Mouse (Mus musculus) brown adipose tissue, adult 24 weeks (tissue): Measurements from ENCODE around the gene Btbd35f12. TPM values are rescaled to one million over a fixed set of nuclear protein-coding genes. Genes with fewer than 3 reads are reported as not detected.
"Not testable (repeated sequence)": the region's sequence is repeated elsewhere in the genome, so short reads cannot be mapped to it uniquely, and the experiment has no call there.

Experiments used
- H3K27ac ChIP-seq: fragments of 200-500 bp; replicated peaks from 2 replicates; pipeline ENCODE4 v1.5.1; 2012; ENCODE audit warnings: low read depth, mild to moderate bottlenecking, low read length
- H3K4me1 ChIP-seq: fragments of 200-500 bp; 2 replicates; pipeline ENCODE4 v1.6.1; 2012; ENCODE audit warnings: low read length, mixed read lengths; ENCODE audit not compliant: control insufficient read depth, insufficient read depth, insufficient read length
- H3K4me3 ChIP-seq: fragments of 200-500 bp; 2 replicates; pipeline ENCODE4 v1.5.1; 2012; ENCODE audit warnings: low read depth, mild to moderate bottlenecking, low read length, moderate library complexity; ENCODE audit not compliant: insufficient read depth
- polyA plus RNA-seq: library from polyadenylated mRNA; stranded (reverse); fragments of >200 nt; gene quantifications from 2 replicates; pipeline ENCODE4 v1.2.4, GENCODE M21; 2012; ENCODE audit not compliant: missing spikeins, insufficient read depth, insufficient read length

Btbd35f12 gene
- not detected in 2 replicates for polyA plus RNA-seq

DNA sequence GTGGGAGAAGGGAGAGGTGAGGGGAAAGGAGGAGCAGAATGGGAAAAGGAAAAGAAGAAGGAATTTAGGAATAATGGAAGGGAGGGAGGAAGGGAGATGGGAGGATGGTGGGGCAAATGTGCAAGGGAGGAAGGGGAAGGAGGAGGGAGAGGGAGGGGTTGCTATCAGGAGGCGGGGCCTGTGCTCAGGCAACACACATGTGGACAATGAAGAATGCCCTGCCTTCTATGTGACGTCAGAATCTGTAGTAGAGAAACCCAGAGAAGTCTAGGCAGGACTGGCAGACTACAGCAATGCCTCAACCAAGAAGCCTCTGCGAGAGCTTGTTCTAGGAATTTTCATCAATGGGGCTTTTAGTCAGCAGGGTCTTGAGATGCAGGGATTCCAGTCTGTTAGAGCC lies at the start of gene Btbd35f12:
Gene Btbd35f12 (plus strand): TSS at position 301 of the 400 bp plus-strand sequence.
- H3K27ac ChIP-seq, H3K4me1 ChIP-seq, H3K4me3 ChIP-seq: not testable (repeated sequence)

DNA sequence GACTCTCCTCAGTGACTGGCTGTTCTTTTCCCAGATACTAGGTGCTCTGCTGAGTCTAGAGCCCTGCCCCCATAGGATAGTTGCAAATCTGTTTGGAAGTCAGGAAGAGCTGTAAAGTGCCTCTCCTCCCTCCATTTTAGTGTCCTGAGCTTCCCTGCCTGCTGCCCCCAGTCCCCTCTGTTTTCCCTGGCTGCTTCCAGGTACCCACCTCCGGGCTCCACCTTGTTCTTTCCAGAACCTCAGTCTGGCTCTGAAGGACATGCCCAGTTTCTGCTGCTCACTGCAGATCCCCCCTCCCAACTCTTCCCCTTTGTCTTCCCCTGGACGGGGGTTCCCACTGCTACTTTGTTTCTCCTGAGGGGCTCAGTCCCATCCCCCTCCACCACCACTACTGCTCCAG lies 40.1 kb downstream of the Btbd35f12 start:
- H3K4me3 ChIP-seq, H3K4me1 ChIP-seq, H3K27ac ChIP-seq: not testable (repeated sequence)

Other genes with a start within 250 kb of the Btbd35f12 start
- gene Spin2-ps6, start 78.5 kb upstream of the Btbd35f12 start, polyA plus RNA-seq: not detected in 2 replicates